Mouse (Mus musculus): ENCODE data around the gene Appbp2.

Gene Appbp2

GRCm38 (mm10) chr11:85233676-85234210 is 1.2 kb downstream of the Appbp2 start:
- in situ Hi-C loops (cut with MboI; ENCODE audit: unreplicated experiment in 2 of 2): no loop called here

- in situ Hi-C loops (cut with MboI; ENCODE audit: unreplicated experiment in 2 of 2): no loop called here
These were observed 11.7 kb downstream of the Appbp2 start for GRCm38 (mm10) chr11:85223248-85223647.

- in situ Hi-C loops (cut with MboI; ENCODE audit: unreplicated experiment in 2 of 2): no loop called here
These were observed 12.4 kb downstream of the Appbp2 start for GRCm38 (mm10) chr11:85222561-85222960.

GRCm38 (mm10) chr11:85219014-85219413 is 15.9 kb downstream of the Appbp2 start:
- in situ Hi-C loops (cut with MboI; ENCODE audit: unreplicated experiment in 2 of 2): no loop called here

- in situ Hi-C loops (cut with MboI; ENCODE audit: unreplicated experiment in 2 of 2): no loop called here
These were observed 20.3 kb downstream of the Appbp2 start for GRCm38 (mm10) chr11:85214679-85215078.

- in situ Hi-C loops (cut with MboI; ENCODE audit: unreplicated experiment in 2 of 2): no loop called here
These were observed 21.7 kb downstream of the Appbp2 start for GRCm38 (mm10) chr11:85213215-85213614.

- in situ Hi-C loops (cut with MboI; ENCODE audit: unreplicated experiment in 2 of 2): no loop called here
These were observed 23.8 kb downstream of the Appbp2 start for GRCm38 (mm10) chr11:85211151-85211550.

DNA sequence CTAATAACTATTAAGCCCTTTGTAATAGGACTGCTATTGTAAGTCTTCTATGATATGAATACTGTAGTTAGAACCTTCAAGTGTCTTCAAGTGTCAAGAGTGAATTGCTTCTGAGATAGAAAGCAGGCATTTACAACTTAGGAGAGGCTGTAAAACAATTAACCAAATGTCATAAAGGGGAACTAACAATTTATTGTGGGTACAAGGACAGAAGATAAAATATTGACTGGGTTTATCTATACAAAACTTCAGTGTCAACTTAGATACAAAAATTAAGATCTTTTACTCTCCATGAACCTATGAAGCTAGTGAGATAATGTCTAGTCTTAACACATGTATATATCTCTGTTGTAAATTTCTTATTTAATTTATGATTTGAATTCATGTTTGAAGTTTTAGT is 28.7 kb downstream of the Appbp2 start:
- in situ Hi-C loops (cut with MboI; ENCODE audit: unreplicated experiment in 2 of 2): no loop called here

- in situ Hi-C loops (cut with MboI; ENCODE audit: unreplicated experiment in 2 of 2): loop anchor here in 1 of 2 experiments (25.0 kb wide), 1 partner anchor 1313 kb away; no protein-coding TSS in a partner anchor
These were observed 36.0 kb downstream of the Appbp2 start for GRCm38 (mm10) chr11:85198906-85199305.

GRCm38 (mm10) chr11:85196046-85196445 is 38.9 kb downstream of the Appbp2 start:
- in situ Hi-C loops (cut with MboI; ENCODE audit: unreplicated experiment in 2 of 2): loop anchor here in 1 of 2 experiments (25.0 kb wide), 1 partner anchor 1316 kb away; no protein-coding TSS in a partner anchor

- in situ Hi-C loops (cut with MboI; ENCODE audit: unreplicated experiment in 2 of 2): loop anchor here in 1 of 2 experiments (25.0 kb wide), 1 partner anchor 1318 kb away; no protein-coding TSS in a partner anchor
These were observed 40.7 kb downstream of the Appbp2 start for GRCm38 (mm10) chr11:85194206-85194605.

DNA sequence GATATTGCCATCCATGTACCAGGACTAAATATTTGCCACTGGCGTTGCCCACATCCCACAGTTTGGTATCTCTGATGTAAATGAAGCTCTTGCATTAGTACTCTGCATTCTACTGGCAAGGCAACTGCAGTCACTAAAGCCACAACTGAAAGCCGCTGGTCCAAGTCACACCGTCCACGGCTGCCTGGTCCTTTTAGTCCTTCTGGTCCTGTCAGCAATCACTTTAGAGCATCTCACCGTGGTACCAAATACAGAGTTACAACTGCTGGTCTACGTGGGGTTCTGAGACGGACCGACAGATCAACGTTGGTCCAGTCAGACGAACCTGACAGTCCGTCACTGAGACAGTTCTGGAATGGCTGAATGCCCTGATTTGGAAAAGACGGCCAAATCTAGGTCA is 44.2 kb downstream of the Appbp2 start:
- in situ Hi-C loops (cut with MboI; ENCODE audit: unreplicated experiment in 2 of 2): loop anchor here in 1 of 2 experiments (25.0 kb wide), 1 partner anchor 1322 kb away; no protein-coding TSS in a partner anchor

DNA sequence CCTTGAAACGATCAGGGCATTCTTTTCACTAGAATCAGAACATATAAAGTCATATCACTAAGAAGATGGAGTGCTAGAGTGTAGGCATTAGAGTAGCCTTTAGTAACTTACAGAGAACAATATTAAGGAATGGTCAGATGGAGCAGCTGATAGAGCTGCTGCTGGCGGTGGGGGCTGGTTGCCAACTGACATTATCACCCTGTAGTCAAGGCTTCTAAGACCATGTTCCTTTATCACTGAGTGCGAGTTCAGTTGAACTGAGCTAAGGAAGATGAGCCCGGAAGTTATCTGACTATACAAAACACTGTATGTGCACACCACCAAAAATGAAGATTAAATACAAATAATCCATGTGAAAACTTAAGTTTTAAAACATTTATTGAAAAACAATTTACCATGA is 45.8 kb downstream of the Appbp2 start:
- in situ Hi-C loops (cut with MboI; ENCODE audit: unreplicated experiment in 2 of 2): loop anchor here in 1 of 2 experiments (25.0 kb wide), 1 partner anchor 1323 kb away; no protein-coding TSS in a partner anchor

GRCm38 (mm10) chr11:85184839-85185238 is 50.1 kb downstream of the Appbp2 start:
- in situ Hi-C loops (cut with MboI; ENCODE audit: unreplicated experiment in 2 of 2): loop anchor here (5.0 to 25.0 kb wide), 2 partner anchors 268 to 1327 kb away; partner anchors contain the start of gene Znhit3 (in 1 of the 2)

- in situ Hi-C loops (cut with MboI; ENCODE audit: unreplicated experiment in 2 of 2): loop anchor here (5.0 to 25.0 kb wide), 2 partner anchors 267 to 1328 kb away; partner anchors contain the start of gene Znhit3 (in 1 of the 2)
These were observed 50.8 kb downstream of the Appbp2 start for GRCm38 (mm10) chr11:85184082-85184481.

DNA sequence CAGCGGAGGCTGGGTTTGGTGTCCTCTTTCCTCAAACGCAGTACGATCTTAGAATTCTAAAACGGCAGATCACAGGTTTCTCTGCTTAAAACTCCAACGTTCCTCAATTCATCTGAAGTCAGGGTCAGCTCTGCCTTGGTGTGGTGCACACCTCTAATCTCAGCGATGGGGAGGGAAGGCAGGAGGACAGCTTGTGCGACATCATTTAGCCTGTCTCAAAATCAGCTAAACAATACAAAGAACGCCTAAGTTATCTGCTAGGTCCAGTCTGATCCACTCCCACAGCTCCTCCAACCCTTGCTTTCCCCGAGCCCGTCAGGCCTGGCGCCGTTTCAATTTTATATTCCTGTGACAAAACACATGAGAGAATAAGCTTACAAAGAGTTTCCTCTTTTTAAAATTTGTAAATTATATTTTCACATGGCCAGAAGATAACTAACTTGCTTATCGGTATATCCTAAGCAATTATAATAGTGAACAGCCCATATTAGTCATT is 51.6 kb downstream of the Appbp2 start:
- in situ Hi-C loops (cut with MboI; ENCODE audit: unreplicated experiment in 2 of 2): loop anchor here (5.0 to 25.0 kb wide), 2 partner anchors 266 to 1329 kb away; partner anchors contain the start of gene Znhit3 (in 1 of the 2)

- in situ Hi-C loops (cut with MboI; ENCODE audit: unreplicated experiment in 2 of 2): loop anchor here (5.0 to 25.0 kb wide), 2 partner anchors 265 to 1330 kb away; partner anchors contain the start of gene Znhit3 (in 1 of the 2)
These were observed 52.2 kb downstream of the Appbp2 start for GRCm38 (mm10) chr11:85182617-85183283.

DNA sequence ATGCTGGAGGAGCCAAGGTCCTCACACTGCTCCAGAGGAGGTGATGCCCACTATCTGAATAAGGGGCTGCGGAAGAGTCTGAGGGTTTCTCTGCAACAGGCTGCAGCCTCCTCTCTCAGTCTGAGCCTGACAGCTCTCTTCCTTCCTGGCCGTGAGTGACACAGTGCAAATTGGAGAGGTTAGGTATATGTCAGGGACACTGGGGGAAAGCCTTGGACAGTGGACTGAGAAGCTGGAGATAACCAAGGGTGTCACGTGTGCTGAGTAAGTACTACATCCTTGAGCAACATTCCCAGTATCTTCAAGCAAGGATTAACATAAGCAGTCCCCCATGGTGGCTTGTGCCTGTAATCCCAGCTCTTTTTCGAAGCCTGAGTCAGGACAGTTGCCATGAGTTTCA is 56.5 kb downstream of the Appbp2 start:
- in situ Hi-C loops (cut with MboI; ENCODE audit: unreplicated experiment in 2 of 2): loop anchor here (10.0 to 25.0 kb wide), 2 partner anchors 156 to 1334 kb away; no protein-coding TSS in a partner anchor

GRCm38 (mm10) chr11:85177761-85178160 is 57.2 kb downstream of the Appbp2 start:
- in situ Hi-C loops (cut with MboI; ENCODE audit: unreplicated experiment in 2 of 2): loop anchor here (10.0 to 25.0 kb wide), 2 partner anchors 157 to 1335 kb away; no protein-coding TSS in a partner anchor

- in situ Hi-C loops (cut with MboI; ENCODE audit: unreplicated experiment in 2 of 2): loop anchor here (10.0 to 25.0 kb wide), 2 partner anchors 159 to 1336 kb away; no protein-coding TSS in a partner anchor
These were observed 59.0 kb downstream of the Appbp2 start for GRCm38 (mm10) chr11:85175941-85176340.

DNA sequence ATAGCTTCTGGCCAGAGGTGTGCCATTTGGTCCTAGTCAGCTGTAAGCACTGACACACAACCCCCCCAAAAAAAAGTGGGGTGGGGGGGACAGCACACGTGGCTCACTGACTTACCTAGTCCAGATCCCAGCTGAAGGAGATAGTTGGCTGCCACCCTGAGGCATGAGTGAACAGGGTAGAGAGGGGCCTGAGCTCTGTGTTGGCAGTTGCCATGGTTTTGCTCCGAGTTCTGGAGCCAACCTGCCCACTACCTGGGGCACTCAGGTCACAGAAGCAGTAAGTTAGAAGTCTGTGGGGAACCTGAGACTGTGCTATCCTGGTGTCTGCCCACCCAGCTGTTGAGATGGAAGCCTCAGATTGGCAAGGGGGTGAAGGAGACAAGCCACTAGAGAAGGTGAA is 64.1 kb downstream of the Appbp2 start:
- in situ Hi-C loops (cut with MboI; ENCODE audit: unreplicated experiment in 2 of 2): loop anchor here (5.0 to 10.0 kb wide), 3 partner anchors 86 to 254 kb away; partner anchors contain the start of gene Znhit3 (in 1 of the 2)

All from v-Abl transformed pro-B cells (cell line).